Mouse (Mus musculus) intestine, embryonic 14.5 days (tissue): Measurements from ENCODE around the gene Dram1. TPM values are rescaled to one million over a fixed set of nuclear protein-coding genes. Genes with fewer than 3 reads are reported as not detected.
A peak's percentile ranks its signal among the peaks of the same experiment; 100 is the strongest.

ENCODE experiments used
- ATAC-seq: fragments of 200-750 bp; cut with Nextera tagmentation; replicated peaks from 2 replicates; pipeline ENCODE4 v1.8.0; 2017; ENCODE audit warnings: low read depth, moderate number of reproducible peaks, moderate TSS enrichment, moderate library complexity; ENCODE audit not compliant: low FRiP score, low TSS enrichment
- DNase-seq: peaks from one replicate; pipeline ENCODE4 v3.0.0-alpha.2; 2018; ENCODE audit warnings: low spot score
- H3K27ac ChIP-seq: fragments of 300-500 bp; sonication (generic); 2 replicates; pipeline ENCODE4 v1.5.1; 2014; ENCODE audit warnings: low read depth, mild to moderate bottlenecking, control low read depth
- H3K27me3 ChIP-seq: fragments of 300-500 bp; sonication (generic); replicated peaks from 2 replicates; pipeline ENCODE4 v1.6.1; 2014; ENCODE audit warnings: low read length, control low read depth; ENCODE audit not compliant: control insufficient read depth, insufficient read depth
- H3K36me3 ChIP-seq: fragments of 300-500 bp; sonication (generic); 2 replicates; pipeline ENCODE4 v1.6.1; 2014; ENCODE audit warnings: low read length, control low read depth; ENCODE audit not compliant: control insufficient read depth, insufficient read depth
- H3K4me1 ChIP-seq: fragments of 300-500 bp; sonication (generic); replicated peaks from 2 replicates; pipeline ENCODE4 v1.6.1; 2014; ENCODE audit warnings: low read length, control low read depth, mixed read lengths; ENCODE audit not compliant: control insufficient read depth, insufficient read depth
- H3K4me2 ChIP-seq: fragments of 300-500 bp; sonication (generic); 2 replicates; pipeline ENCODE4 v1.6.1; 2014; ENCODE audit warnings: low read length
- H3K4me3 ChIP-seq: fragments of 300-500 bp; sonication (generic); 2 replicates; pipeline ENCODE4 v1.5.1; 2014; ENCODE audit warnings: low read depth, low read length, control low read depth, mixed read lengths
- H3K9ac ChIP-seq: fragments of 300-500 bp; sonication (generic); 2 replicates; pipeline ENCODE4 v1.6.1; 2014; ENCODE audit warnings: mild to moderate bottlenecking, low read length
- H3K9me3 ChIP-seq: fragments of 300-500 bp; sonication (generic); 2 replicates; pipeline ENCODE4 v1.6.1; 2016; ENCODE audit warnings: low read length, control low read depth; ENCODE audit not compliant: control insufficient read depth
- WGBS: fragments of 180-500 bp; shearing (Covaris S2); extraction: QIAGEN DNeasy Blood & Tissue Kit; methylation state at CpG from one replicate; pipeline ENCODE4 v1.1.7; 2014; 5-methylcytosine and 5-hydroxymethylcytosine counted together
- polyA plus RNA-seq: library from polyadenylated mRNA; unstranded; fragments of >200 nt; fragmentation: Nextera tagmentation; extraction: Ambion mirVana; gene quantifications from 2 replicates; pipeline ENCODE4 v1.2.1, GENCODE M21; 2014

Dram1 gene
- polyA plus RNA-seq, 1 experiment from 2014 or later, result 3.6 TPM

GRCm38 (mm10) chr10:88304302-88304701 lies 74.6 kb downstream of the Dram1 start:
- H3K27ac ChIP-seq, result no peak overlapping the region
- DNase-seq, result peak; percentile 85
- no peaks in the 10 kb centered on the region for H3K27me3 ChIP-seq
- no peak overlapping the region for H3K9ac ChIP-seq
- H3K4me3 ChIP-seq, result no peak overlapping the region
- ATAC-seq, result no peak
- no peak overlapping the region for H3K4me2 ChIP-seq
- peaks cover 14% of the 10 kb centered on the region; the same call in 1 of the 2 replicates for H3K4me1 ChIP-seq
- 7% methylated on average over 4 of the region's 4 CpGs for WGBS
- no peaks in the 10 kb centered on the region for H3K36me3 ChIP-seq
- 0 out of 2 replicates have a peak, but pooled peaks cover 3% of the 10 kb centered on the region for H3K9me3 ChIP-seq

DNA sequence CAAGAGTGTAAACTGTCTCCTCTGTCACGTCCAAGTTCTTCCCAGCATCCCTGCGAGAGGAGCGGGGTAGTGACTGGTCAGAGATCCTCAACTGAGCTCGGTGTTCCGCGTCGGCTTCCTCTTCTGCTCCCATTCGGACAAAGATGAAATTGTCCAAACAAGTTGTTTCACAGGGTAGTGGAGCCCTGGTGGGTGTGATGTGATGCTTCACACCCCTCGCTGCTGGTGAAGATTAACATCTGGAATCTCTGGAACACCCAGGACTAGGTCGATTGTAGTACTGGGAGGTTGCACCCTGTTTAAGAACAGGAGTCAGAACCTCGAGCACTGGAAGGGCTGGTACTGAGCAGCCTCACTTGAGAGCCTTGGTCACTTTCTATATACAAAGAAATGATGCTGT lies 75.8 kb downstream of the Dram1 start:
- Histone ChIP-seq H3K27me3 (no peaks in the 10 kb centered on the region), H3K27ac (no peak overlapping the region), H3K9ac (no peak overlapping the region), H3K4me3 (no peak overlapping the region), H3K9me3 (0 out of 2 replicates have a peak, but pooled peaks cover 3% of the 10 kb centered on the region), H3K36me3 (no peaks in the 10 kb centered on the region), H3K4me1 (peaks cover 14% of the 10 kb centered on the region; the same call in 1 of the 2 replicates), H3K4me2 (no peak overlapping the region)
- DNase-seq (no peak), ATAC-seq (no peak)
- WGBS, result 58% methylated on average over 11 of the region's 11 CpGs

GRCm38 (mm10) chr10:88301802-88302470 lies 76.9 kb downstream of the Dram1 start:
- Histone ChIP-seq H3K27me3 (no peaks in the 10 kb centered on the region), H3K4me3 (no peak overlapping the region), H3K4me2 (no peak overlapping the region), H3K9me3 (0 out of 2 replicates have a peak, but pooled peaks cover 3% of the 10 kb centered on the region), H3K4me1 (peaks cover 14% of the 10 kb centered on the region; the same call in 1 of the 2 replicates), H3K9ac (no peak overlapping the region), H3K36me3 (no peaks in the 10 kb centered on the region), H3K27ac (peak overlapping the region; percentile 29; the same call in 1 of the 2 replicates)
- ATAC-seq (no peak), DNase-seq (no peak)
- WGBS, result 63% methylated on average over 6 of the region's 6 CpGs

DNA sequence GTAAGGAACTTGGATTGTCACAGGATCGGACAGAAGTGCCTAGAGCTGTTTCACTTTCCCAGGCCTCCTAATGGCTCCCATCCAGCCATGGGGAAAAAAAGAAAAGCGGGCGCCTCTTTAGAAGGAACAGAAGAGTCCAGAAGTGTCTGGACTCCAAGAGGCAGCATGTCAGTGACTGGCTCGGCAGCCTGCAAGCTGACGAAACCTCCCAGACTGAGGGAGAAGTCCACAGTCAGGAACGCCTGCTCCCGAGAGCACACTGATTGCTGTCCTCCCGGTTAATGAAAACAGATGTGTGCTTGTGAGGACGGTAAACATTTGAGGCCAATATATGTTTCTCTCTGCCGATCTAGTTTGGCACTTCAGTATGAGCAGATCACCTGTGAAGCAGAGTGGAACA lies 81.9 kb downstream of the Dram1 start:
- Histone ChIP-seq H3K27me3 (no peaks in the 10 kb centered on the region), H3K4me1 (no peaks in the 10 kb centered on the region), H3K4me3 (no peak overlapping the region), H3K9me3 (0 out of 2 replicates have a peak, but pooled peaks cover 3% of the 10 kb centered on the region), H3K9ac (no peak overlapping the region), H3K36me3 (no peaks in the 10 kb centered on the region), H3K4me2 (no peak overlapping the region), H3K27ac (no peak overlapping the region)
- 49% methylated on average over 10 of the region's 10 CpGs for whole genome bisulfite sequencing
- DNase-seq (no peak), ATAC-seq (no peak)

DNA sequence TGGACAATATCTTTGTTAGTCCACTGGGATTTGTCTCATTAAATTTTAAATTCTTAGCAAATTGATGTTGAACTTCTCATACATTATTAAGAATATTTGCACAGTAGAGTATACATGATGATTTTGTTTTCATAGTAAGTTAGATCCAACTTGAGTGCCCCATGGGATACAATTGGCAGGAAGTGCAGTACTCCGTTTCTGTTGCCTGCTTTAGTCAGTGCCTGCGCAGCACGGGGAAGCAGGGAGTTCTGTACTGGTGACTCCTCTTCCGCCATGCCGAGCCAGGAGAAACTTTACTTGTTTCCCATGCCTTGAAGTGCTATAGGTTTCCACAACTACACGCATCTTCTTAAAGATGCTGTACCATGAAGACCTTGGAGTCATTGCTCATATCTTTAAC lies 83.8 kb downstream of the Dram1 start:
- ATAC-seq, result no peak
- no peak for DNase-seq
- Histone ChIP-seq H3K4me3 (no peak overlapping the region), H3K27ac (no peak overlapping the region), H3K9ac (no peak overlapping the region), H3K4me2 (no peak overlapping the region), H3K9me3 (0 out of 2 replicates have a peak, but pooled peaks cover 3% of the 10 kb centered on the region), H3K36me3 (no peaks in the 10 kb centered on the region), H3K27me3 (no peaks in the 10 kb centered on the region), H3K4me1 (no peaks in the 10 kb centered on the region)
- 89% methylated on average over 6 of the region's 6 CpGs for WGBS

DNA sequence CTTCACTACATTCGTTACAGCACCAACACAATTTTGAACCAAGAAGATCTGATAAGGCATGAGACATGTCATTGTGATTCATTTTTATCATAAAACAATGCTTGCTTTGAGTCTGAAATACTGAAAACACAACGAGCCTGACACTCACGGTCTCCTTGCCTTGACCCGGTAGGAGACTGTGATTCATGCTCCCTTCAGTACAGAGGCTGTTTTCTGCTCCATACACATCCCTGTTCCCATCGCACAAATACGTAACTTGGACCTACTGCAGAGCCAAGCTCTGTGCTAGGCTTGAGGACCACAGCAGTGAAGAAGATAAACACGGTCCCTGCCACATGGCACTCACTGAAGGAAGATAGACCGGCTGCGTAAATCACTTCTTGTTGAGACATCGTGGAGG lies 90.8 kb downstream of the Dram1 start:
- Histone ChIP-seq H3K4me3 (no peak overlapping the region), H3K9ac (no peak overlapping the region), H3K27ac (no peak overlapping the region), H3K4me2 (no peak overlapping the region), H3K4me1 (peaks cover 4% of the 10 kb centered on the region; the same call in 1 of the 2 replicates), H3K36me3 (no peaks in the 10 kb centered on the region), H3K9me3 (no peaks in the 10 kb centered on the region), H3K27me3 (no peaks in the 10 kb centered on the region)
- no peak for ATAC-seq
- WGBS, result 63% methylated on average over 10 of the region's 10 CpGs
- no peak for DNase-seq

DNA sequence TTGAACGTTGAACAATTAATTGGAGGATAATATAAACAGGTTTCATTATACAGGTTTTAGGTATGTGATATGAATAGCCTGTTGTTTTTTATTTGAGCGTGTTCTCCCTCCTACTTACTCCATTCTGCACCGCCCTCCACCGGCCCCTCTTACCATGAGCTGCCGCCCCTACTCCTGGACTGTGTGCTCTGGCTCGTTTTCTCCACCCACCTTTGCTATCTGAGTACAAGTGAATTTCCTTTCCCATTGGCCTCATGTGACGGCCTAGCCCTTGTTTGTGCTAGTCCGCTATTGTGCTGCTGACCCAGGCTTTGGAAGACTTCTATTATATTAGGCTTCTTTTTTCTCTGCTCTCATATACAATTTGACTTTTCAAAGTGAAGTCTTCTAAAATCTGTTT lies 91.6 kb downstream of the Dram1 start:
- H3K4me1 ChIP-seq, result peaks cover 4% of the 10 kb centered on the region; the same call in 1 of the 2 replicates
- ATAC-seq, result no peak
- H3K9ac ChIP-seq, result no peak overlapping the region
- 80% methylated on average over 8 of the region's 8 CpGs for WGBS
- no peak overlapping the region for H3K4me2 ChIP-seq
- no peaks in the 10 kb centered on the region for H3K9me3 ChIP-seq
- no peak overlapping the region for H3K27ac ChIP-seq
- no peak for DNase-seq
- H3K27me3 ChIP-seq, result no peaks in the 10 kb centered on the region
- no peak overlapping the region for H3K4me3 ChIP-seq
- no peaks in the 10 kb centered on the region for H3K36me3 ChIP-seq

- Histone ChIP-seq H3K4me1 (peaks cover 4% of the 10 kb centered on the region; the same call in 1 of the 2 replicates), H3K36me3 (no peaks in the 10 kb centered on the region), H3K4me3 (no peak overlapping the region), H3K27me3 (no peaks in the 10 kb centered on the region), H3K4me2 (no peak overlapping the region), H3K27ac (peak overlapping the region; percentile 67), H3K9me3 (no peaks in the 10 kb centered on the region), H3K9ac (no peak overlapping the region)
- no peak for DNase-seq
- no peak for ATAC-seq
- 50% methylated on average over 4 of the region's 4 CpGs for WGBS
These were observed 94.4 kb downstream of the Dram1 start for GRCm38 (mm10) chr10:88284343-88284990.
